Mouse (Mus musculus): ENCODE data around the gene Pradc1. TPM values are rescaled to one million over a fixed set of nuclear protein-coding genes. Genes with fewer than 3 reads are reported as not detected.

Pradc1 gene
- 23.2 and 23.7 TPM in 2 replicates for polyA plus RNA-seq (2015; fragmentation: Nextera tagmentation; extraction: Ambion mirVana)

DNA sequence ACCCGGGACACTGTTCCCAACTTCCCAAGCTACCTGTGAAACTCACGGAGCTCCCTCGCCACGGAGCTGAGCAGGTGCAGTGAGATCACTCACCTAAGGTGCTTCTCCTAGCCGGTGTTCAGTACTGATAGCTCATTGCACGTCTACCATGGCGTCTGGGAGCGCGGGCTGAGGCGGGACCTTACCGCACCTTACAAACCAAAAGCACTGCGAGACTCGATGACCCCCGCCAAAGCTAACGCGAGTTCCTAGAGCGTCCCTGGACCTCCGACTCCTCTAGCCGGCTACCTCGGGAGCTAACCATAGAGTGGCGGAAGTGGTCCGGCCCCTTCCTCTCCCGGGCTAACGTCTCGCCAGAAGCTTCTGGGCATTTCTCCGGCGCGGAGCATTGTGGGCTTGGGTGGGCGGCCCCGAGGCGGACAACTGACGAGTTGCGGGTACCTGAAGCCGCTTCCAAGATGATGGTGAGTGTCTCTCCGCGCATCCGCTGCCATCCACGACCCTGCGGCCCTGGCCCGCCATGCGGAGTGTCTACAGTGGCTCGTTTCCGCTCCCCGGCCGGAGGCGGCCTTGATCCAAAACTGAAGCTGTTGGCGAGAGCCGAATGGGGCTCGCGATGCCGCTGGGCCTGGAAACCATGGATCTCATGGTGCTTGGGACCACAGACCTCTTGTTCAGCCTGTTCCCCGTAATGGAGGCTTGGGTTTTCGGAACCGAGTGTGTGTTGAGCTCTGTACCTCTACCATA lies at the start of gene Pradc1:
Gene Pradc1, minus strand, starts transcription at position 307 of the 747 bp plus-strand sequence.
- no peaks in the 10 kb centered on the region for H3K4me1 ChIP-seq (replicated peaks; ENCODE audit: control insufficient read depth, insufficient read depth, low read length)
- H3K9me3 ChIP-seq (ENCODE audit: control insufficient read depth): no peaks in the 10 kb centered on the region
- peak within 1 kb of the TSS; percentile 99 for H3K4me2 ChIP-seq (replicated peaks; ENCODE audit: low read depth)
- H3K27ac ChIP-seq (ENCODE audit: low read depth, low read length): peak within 1 kb of the TSS; percentile 86
- WGBS: under 1% methylated on average over 54 of the region's 54 CpGs
- no peaks in the 10 kb centered on the region for H3K27me3 ChIP-seq (replicated peaks; ENCODE audit: control insufficient read depth, insufficient read depth, low read length)
- peak; percentile 86 for ATAC-seq
- peak within 1 kb of the TSS; percentile 76 for H3K9ac ChIP-seq (ENCODE audit: low read depth, low read length)
- peak within 1 kb of the TSS; percentile 81 for H3K4me3 ChIP-seq (ENCODE audit: low read depth, low read length)
- 0 out of 2 replicates have a peak, but pooled peaks cover 3% of the 10 kb centered on the region for H3K36me3 ChIP-seq (ENCODE audit: control insufficient read depth, insufficient read depth)
- no peak for TF ChIP-seq CTCF (IDR thresholded peaks at IDR 0.05; ENCODE audit: low read depth)

DNA sequence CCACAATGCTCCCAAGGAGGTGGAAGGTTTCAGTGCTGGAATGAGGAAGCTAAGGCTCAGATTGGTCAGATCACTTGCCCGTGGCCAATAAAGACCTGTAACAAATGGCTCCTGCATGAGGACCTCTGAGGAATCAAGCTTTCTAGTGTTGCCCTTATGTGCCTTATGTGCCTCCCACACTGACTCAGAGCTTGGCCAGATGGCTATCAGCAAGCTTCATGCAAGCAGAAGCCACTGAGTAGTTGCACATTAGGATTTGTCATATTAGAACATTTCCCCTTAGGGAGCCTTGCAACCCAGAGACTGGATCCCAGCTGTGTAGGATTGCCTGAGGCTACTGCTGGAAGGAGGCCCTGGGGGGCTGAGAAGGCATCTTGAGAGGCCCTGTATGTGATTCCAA lies 48.6 kb upstream of the Pradc1 start:
- no peak overlapping the region for H3K27ac ChIP-seq (ENCODE audit: low read depth, low read length)
- WGBS: 61% methylated on average over 1 of the region's 1 CpGs
- no peak overlapping the region for H3K9ac ChIP-seq (ENCODE audit: low read depth, low read length)
- H3K9me3 ChIP-seq (ENCODE audit: control insufficient read depth): no peaks in the 10 kb centered on the region
- no peak overlapping the region for H3K4me3 ChIP-seq (ENCODE audit: low read depth, low read length)
- H3K36me3 ChIP-seq (ENCODE audit: control insufficient read depth, insufficient read depth): no peaks in the 10 kb centered on the region
- H3K4me1 ChIP-seq (replicated peaks; ENCODE audit: control insufficient read depth, insufficient read depth, low read length): no peaks in the 10 kb centered on the region
- no peak for TF ChIP-seq CTCF (IDR thresholded peaks at IDR 0.05; ENCODE audit: low read depth)
- H3K4me2 ChIP-seq (replicated peaks; ENCODE audit: low read depth): no peak overlapping the region
- peaks cover 14% of the 10 kb centered on the region; the same call in 1 of the 2 replicates for H3K27me3 ChIP-seq (replicated peaks; ENCODE audit: control insufficient read depth, insufficient read depth, low read length)
- no peak for ATAC-seq

DNA sequence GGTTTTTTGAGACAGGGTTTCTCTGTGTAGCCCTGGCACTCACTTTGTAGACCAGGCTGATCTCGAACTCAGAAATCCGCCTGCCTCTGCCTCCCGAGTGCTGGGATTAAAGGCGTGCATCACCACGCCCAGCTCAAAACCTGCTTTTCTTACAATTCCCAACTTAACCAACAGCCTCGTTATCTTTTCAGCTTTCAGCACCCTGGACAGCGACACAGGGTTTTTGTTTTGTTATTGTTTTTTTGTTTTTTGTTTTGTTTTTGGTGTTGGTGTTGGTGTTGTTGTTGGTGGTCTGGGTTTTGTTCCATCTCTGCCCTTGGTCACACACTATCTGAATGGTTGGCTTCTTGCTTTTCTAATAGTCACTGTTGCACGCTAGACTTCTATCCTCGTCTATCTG lies 46.4 kb upstream of the Pradc1 start:
- Histone ChIP-seq H3K36me3 (ENCODE audit: control insufficient read depth, insufficient read depth) (no peaks in the 10 kb centered on the region), H3K27ac (ENCODE audit: low read depth, low read length) (no peak overlapping the region), H3K27me3 (replicated peaks; ENCODE audit: control insufficient read depth, insufficient read depth, low read length) (peaks cover 12% of the 10 kb centered on the region; the same call in 1 of the 2 replicates), H3K4me2 (replicated peaks; ENCODE audit: low read depth) (no peak overlapping the region), H3K4me1 (replicated peaks; ENCODE audit: control insufficient read depth, insufficient read depth, low read length) (no peaks in the 10 kb centered on the region), H3K9ac (ENCODE audit: low read depth, low read length) (no peak overlapping the region), H3K4me3 (ENCODE audit: low read depth, low read length) (no peak overlapping the region), H3K9me3 (ENCODE audit: control insufficient read depth) (no peaks in the 10 kb centered on the region)
- no peak for TF ChIP-seq CTCF (IDR thresholded peaks at IDR 0.05; ENCODE audit: low read depth)
- ATAC-seq: no peak
- 59% methylated on average over 9 of the region's 9 CpGs for WGBS

DNA sequence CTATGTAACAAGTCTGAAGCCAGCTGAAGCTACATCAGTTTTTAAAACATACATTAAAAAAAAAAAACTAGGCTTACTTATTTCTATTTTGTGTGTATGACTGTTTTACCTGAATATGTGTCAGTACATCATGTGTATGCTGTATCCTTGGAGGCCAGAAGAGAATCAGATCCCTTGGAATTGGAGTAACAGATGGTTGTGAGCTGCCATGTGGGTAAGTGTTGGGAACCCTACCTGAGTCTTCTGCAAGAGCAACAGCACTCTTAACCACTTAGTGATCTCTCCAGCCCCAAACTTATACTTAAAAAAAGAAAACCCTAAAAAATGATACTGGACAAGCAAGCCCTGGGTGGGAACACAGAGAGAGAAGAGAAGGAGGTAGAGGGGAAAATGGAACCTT lies 45.2 kb upstream of the Pradc1 start:
- Histone ChIP-seq H3K27me3 (replicated peaks; ENCODE audit: control insufficient read depth, insufficient read depth, low read length) (peaks cover 1% of the 10 kb centered on the region; the same call in 1 of the 2 replicates), H3K4me1 (replicated peaks; ENCODE audit: control insufficient read depth, insufficient read depth, low read length) (no peaks in the 10 kb centered on the region), H3K36me3 (ENCODE audit: control insufficient read depth, insufficient read depth) (no peaks in the 10 kb centered on the region), H3K9me3 (ENCODE audit: control insufficient read depth) (no peaks in the 10 kb centered on the region), H3K27ac (ENCODE audit: low read depth, low read length) (no peak overlapping the region), H3K9ac (ENCODE audit: low read depth, low read length) (no peak overlapping the region), H3K4me3 (ENCODE audit: low read depth, low read length) (no peak overlapping the region), H3K4me2 (replicated peaks; ENCODE audit: low read depth) (no peak overlapping the region)
- ATAC-seq: no peak
- no peak for TF ChIP-seq CTCF (IDR thresholded peaks at IDR 0.05; ENCODE audit: low read depth)

DNA sequence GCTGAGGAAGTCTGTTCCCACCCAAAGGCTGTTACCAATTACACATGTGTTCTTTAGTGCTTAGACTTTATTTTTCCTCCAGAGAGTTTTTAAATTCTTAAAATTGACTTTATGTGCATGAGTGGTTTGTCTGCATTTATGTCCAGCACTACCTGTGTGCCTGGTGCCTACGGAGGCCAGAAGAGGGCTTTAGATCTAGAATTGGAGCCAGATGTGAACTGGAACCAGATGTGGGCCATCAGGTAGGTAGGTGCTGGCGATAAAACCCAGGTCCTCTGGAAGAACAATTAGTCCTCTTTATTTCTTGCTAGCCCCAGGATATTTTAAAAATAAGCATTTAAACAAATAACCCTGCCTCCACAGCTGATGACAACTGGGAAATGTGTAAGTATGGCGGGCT lies 39.8 kb upstream of the Pradc1 start:
- H3K9ac ChIP-seq (ENCODE audit: low read depth, low read length): no peak overlapping the region
- H3K9me3 ChIP-seq (ENCODE audit: control insufficient read depth): no peaks in the 10 kb centered on the region
- no peak overlapping the region for H3K4me3 ChIP-seq (ENCODE audit: low read depth, low read length)
- no peaks in the 10 kb centered on the region for H3K36me3 ChIP-seq (ENCODE audit: control insufficient read depth, insufficient read depth)
- WGBS: 86% methylated on average over 3 of the region's 3 CpGs
- no peak for TF ChIP-seq CTCF (IDR thresholded peaks at IDR 0.05; ENCODE audit: low read depth)
- H3K27me3 ChIP-seq (replicated peaks; ENCODE audit: control insufficient read depth, insufficient read depth, low read length): no peaks in the 10 kb centered on the region
- H3K27ac ChIP-seq (ENCODE audit: low read depth, low read length): no peak overlapping the region
- no peak for ATAC-seq
- H3K4me1 ChIP-seq (replicated peaks; ENCODE audit: control insufficient read depth, insufficient read depth, low read length): no peaks in the 10 kb centered on the region
- H3K4me2 ChIP-seq (replicated peaks; ENCODE audit: low read depth): no peak overlapping the region

DNA sequence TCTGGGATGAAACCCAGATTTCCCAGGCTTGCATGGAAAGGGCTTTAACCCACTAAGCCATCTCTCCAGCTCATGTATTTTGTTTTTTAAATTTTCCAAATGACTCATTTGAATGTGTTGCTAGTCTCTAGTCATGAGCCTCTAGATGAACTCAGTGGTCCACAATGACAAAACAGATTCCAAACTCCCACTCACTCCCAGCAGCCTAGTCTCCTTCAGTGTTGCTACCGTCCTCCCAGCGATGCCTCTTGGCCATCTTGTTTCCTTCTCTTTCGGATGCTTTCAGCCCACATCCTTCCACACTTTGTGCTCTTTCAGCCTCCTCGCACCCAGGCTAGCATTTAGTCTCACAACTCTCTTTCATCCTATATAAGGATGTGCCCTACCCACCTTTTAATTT lies 38.5 kb upstream of the Pradc1 start:
- Histone ChIP-seq H3K4me1 (replicated peaks; ENCODE audit: control insufficient read depth, insufficient read depth, low read length) (no peaks in the 10 kb centered on the region), H3K27ac (ENCODE audit: low read depth, low read length) (no peak overlapping the region), H3K4me2 (replicated peaks; ENCODE audit: low read depth) (no peak overlapping the region), H3K9ac (ENCODE audit: low read depth, low read length) (no peak overlapping the region), H3K4me3 (ENCODE audit: low read depth, low read length) (no peak overlapping the region), H3K27me3 (replicated peaks; ENCODE audit: control insufficient read depth, insufficient read depth, low read length) (peaks cover 10% of the 10 kb centered on the region; the same call in 1 of the 2 replicates), H3K9me3 (ENCODE audit: control insufficient read depth) (no peaks in the 10 kb centered on the region), H3K36me3 (ENCODE audit: control insufficient read depth, insufficient read depth) (no peaks in the 10 kb centered on the region)
- no peak for ATAC-seq
- WGBS: 92% methylated on average over 4 of the region's 4 CpGs
- TF ChIP-seq CTCF (IDR thresholded peaks at IDR 0.05; ENCODE audit: low read depth): no peak
